Mouse (Mus musculus) stomach, embryonic 16.5 days (tissue): ENCODE data around the gene Qpctl. TPM values are rescaled to one million over a fixed set of nuclear protein-coding genes. Genes with fewer than 3 reads are reported as not detected.
A peak's percentile ranks its signal among the peaks of the same experiment; 100 is the strongest.
"Not testable (repeated sequence)": the region's sequence is repeated elsewhere in the genome, so short reads cannot be mapped to it uniquely, and the experiment has no call there.

Source experiments
- ATAC-seq: fragments of 200-750 bp; cut with Nextera tagmentation; 2 replicates; pipeline ENCODE4 v1.8.0; 2017; ENCODE audit warnings: moderate number of reproducible peaks, moderate TSS enrichment; ENCODE audit not compliant: insufficient read depth, low FRiP score
- H3K27ac ChIP-seq: fragments of 300-500 bp; sonication (generic); 2 replicates; pipeline ENCODE4 v1.5.1; 2014; ENCODE audit warnings: low read length
- H3K27me3 ChIP-seq: fragments of 300-500 bp; sonication (generic); 2 replicates; pipeline ENCODE4 v1.6.1; 2014; ENCODE audit warnings: low read length, control low read depth, mixed read lengths; ENCODE audit not compliant: control insufficient read depth, insufficient read depth
- H3K36me3 ChIP-seq: fragments of 300-500 bp; sonication (generic); 2 replicates; pipeline ENCODE4 v1.6.1; 2014; ENCODE audit warnings: low read length; ENCODE audit not compliant: control insufficient read depth, insufficient read depth
- H3K4me1 ChIP-seq: fragments of 300-500 bp; sonication (generic); 2 replicates; pipeline ENCODE4 v1.6.1; 2014; ENCODE audit warnings: low read length, control low read depth, mixed read lengths; ENCODE audit not compliant: control insufficient read depth, insufficient read depth
- H3K4me2 ChIP-seq: fragments of 300-500 bp; sonication (generic); 2 replicates; pipeline ENCODE4 v1.6.1; 2014; ENCODE audit warnings: low read depth, low read length, mixed read lengths
- H3K4me3 ChIP-seq: fragments of 300-500 bp; sonication (generic); replicated peaks from 2 replicates; pipeline ENCODE4 v1.5.1; 2014; ENCODE audit warnings: mild to moderate bottlenecking, low read length
- H3K9ac ChIP-seq: fragments of 300-500 bp; sonication (generic); 2 replicates; pipeline ENCODE4 v1.6.1; 2014; ENCODE audit warnings: low read length
- H3K9me3 ChIP-seq: fragments of 300-500 bp; sonication (generic); replicated peaks from 2 replicates; pipeline ENCODE4 v1.6.1; 2016; ENCODE audit warnings: low read length, control low read depth; ENCODE audit not compliant: control insufficient read depth
- WGBS: fragments of 180-500 bp; shearing (Covaris S2); extraction: QIAGEN DNeasy Blood & Tissue Kit; methylation state at CpG from one replicate; pipeline ENCODE4 v1.1.7; 2014; 5-methylcytosine and 5-hydroxymethylcytosine counted together
- polyA plus RNA-seq: library from polyadenylated mRNA; unstranded; fragments of >200 nt; fragmentation: Nextera tagmentation; extraction: Ambion mirVana; gene quantifications from 2 replicates; pipeline ENCODE4 v1.2.1, GENCODE M21; 2015

Gene Qpctl
- polyA plus RNA-seq, 1 experiment from 2014 or later, result 14.8 TPM

- no peak overlapping the region for H3K27ac ChIP-seq
- H3K4me2 ChIP-seq, result no peak overlapping the region
- H3K9me3 ChIP-seq, result no peaks in the 10 kb centered on the region
- no peak overlapping the region for H3K4me3 ChIP-seq
- H3K36me3 ChIP-seq, result no peaks in the 10 kb centered on the region
- WGBS, result 58% methylated on average over 11 of the region's 11 CpGs
- H3K4me1 ChIP-seq, result peaks cover 14% of the 10 kb centered on the region
- no peaks in the 10 kb centered on the region for H3K27me3 ChIP-seq
- no peak overlapping the region for H3K9ac ChIP-seq
- ATAC-seq, result no peak
Observed at GRCm38 (mm10) chr7:19158601-19159000, 9.5 kb upstream of the Qpctl start.

- Histone ChIP-seq H3K9me3 (no peaks in the 10 kb centered on the region), H3K4me2 (peak overlapping the region; percentile 30; the same call in 1 of the 2 replicates), H3K27me3 (no peaks in the 10 kb centered on the region), H3K36me3 (no peaks in the 10 kb centered on the region), H3K9ac (peak overlapping the region; percentile 43; the same call in 1 of the 2 replicates), H3K4me1 (peaks cover 14% of the 10 kb centered on the region), H3K4me3 (no peak overlapping the region), H3K27ac (0 out of 2 replicates have a peak overlapping the region, but pooled peaks have one; percentile 46)
- peak; percentile 70 for ATAC-seq
- WGBS, result 6% methylated on average over 30 of the region's 30 CpGs
Observed at GRCm38 (mm10) chr7:19157160-19157800, 8.2 kb upstream of the Qpctl start.

- H3K9ac ChIP-seq, result no peak overlapping the region
- no peak overlapping the region for H3K4me3 ChIP-seq
- no peaks in the 10 kb centered on the region for H3K27me3 ChIP-seq
- no peak overlapping the region for H3K27ac ChIP-seq
- no peak overlapping the region for H3K4me2 ChIP-seq
- H3K4me1 ChIP-seq, result peaks cover 14% of the 10 kb centered on the region
- no peaks in the 10 kb centered on the region for H3K36me3 ChIP-seq
- H3K9me3 ChIP-seq, result no peaks in the 10 kb centered on the region
- 48% methylated on average over 13 of the region's 13 CpGs for WGBS
- no peak for ATAC-seq
Observed at GRCm38 (mm10) chr7:19155825-19156475, 6.9 kb upstream of the Qpctl start.

GRCm38 (mm10) chr7:19154796-19155195, 5.7 kb upstream of the Qpctl start:
- ATAC-seq, result no peak
- 84% methylated on average over 8 of the region's 8 CpGs for WGBS
- H3K9ac ChIP-seq, result no peak overlapping the region
- no peaks in the 10 kb centered on the region for H3K27me3 ChIP-seq
- no peak overlapping the region for H3K4me2 ChIP-seq
- H3K4me1 ChIP-seq, result peaks cover 14% of the 10 kb centered on the region
- no peaks in the 10 kb centered on the region for H3K9me3 ChIP-seq
- H3K36me3 ChIP-seq, result no peaks in the 10 kb centered on the region
- H3K4me3 ChIP-seq, result no peak overlapping the region
- H3K27ac ChIP-seq, result no peak overlapping the region

DNA sequence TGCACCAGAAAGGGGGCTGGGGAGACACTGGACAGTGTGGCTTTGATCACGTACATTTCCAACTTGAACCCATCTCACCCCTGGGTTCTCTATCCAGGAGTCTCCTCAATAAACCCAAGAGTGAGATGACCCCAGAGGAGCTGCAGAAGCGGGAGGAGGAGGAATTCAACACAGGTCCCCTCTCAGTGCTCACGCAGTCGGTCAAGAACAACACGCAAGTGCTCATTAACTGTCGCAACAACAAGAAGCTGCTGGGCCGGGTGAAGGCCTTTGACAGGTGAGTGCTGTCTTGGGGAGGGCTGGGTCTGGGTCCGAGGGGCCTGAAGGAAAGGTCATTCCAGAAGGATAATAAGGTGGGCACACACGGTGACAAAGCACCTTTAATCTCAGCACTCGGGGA, 2.0 kb upstream of the Qpctl start:
- H3K27me3 ChIP-seq, H3K36me3 ChIP-seq, H3K9me3 ChIP-seq, H3K27ac ChIP-seq, ATAC-seq, H3K4me3 ChIP-seq, H3K9ac ChIP-seq, H3K4me2 ChIP-seq: not testable (repeated sequence)
- peaks cover 17% of the 10 kb centered on the region for H3K4me1 ChIP-seq
- 87% methylated on average over 10 of the region's 10 CpGs for WGBS

DNA sequence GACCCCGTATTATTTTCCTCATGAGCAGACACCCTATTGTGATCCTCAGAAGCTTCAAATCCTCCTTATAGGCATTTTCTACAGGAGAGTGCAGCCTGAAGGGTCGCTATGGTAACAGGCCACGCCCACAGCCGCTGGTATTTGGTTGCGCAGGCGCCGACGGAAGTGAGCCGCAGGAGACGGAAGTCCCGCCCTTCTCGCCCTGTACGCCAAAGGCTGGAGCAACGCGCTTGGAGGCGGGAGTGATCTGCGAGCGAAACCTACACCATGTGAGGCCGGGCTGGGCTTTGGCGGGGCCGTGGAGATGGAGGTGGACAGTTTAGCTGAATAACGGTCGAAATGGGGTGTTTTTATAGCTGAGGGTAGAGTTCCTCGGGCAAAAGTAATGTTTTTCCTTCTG, 535 bp upstream of the Qpctl start, which contains the start of gene Snrpd2:
Snrpd2 (plus strand) TSS at position 97 of the 400 bp plus-strand sequence.
- Histone ChIP-seq H3K4me3 (peak within 1 kb of the TSS; percentile 69), H3K9me3 (no peaks in the 10 kb centered on the region), H3K4me1 (peaks cover 17% of the 10 kb centered on the region), H3K9ac (peak within 1 kb of the TSS; percentile 76), H3K27me3 (no peaks in the 10 kb centered on the region), H3K4me2 (peak within 1 kb of the TSS; percentile 96), H3K27ac (peak within 1 kb of the TSS; percentile 88), H3K36me3 (no peaks in the 10 kb centered on the region)
- 0% methylated on average over 24 of the region's 24 CpGs for WGBS
- ATAC-seq, result peak; percentile 93

GRCm38 (mm10) chr7:19148180-19148874, 764 bp downstream of the Qpctl start:
- Histone ChIP-seq H3K36me3 (no peaks in the 10 kb centered on the region), H3K27ac (peak overlapping the region; percentile 84), H3K9ac (peak overlapping the region; percentile 74), H3K4me1 (peaks cover 17% of the 10 kb centered on the region), H3K4me2 (peak overlapping the region; percentile 96), H3K9me3 (no peaks in the 10 kb centered on the region), H3K4me3 (peak overlapping the region; percentile 69), H3K27me3 (no peaks in the 10 kb centered on the region)
- ATAC-seq, result no peak
- WGBS, result 7% methylated on average over 20 of the region's 20 CpGs

- no peak overlapping the region for H3K4me3 ChIP-seq
- no peak overlapping the region for H3K4me2 ChIP-seq
- H3K9me3 ChIP-seq, result no peaks in the 10 kb centered on the region
- H3K27me3 ChIP-seq, result no peaks in the 10 kb centered on the region
- ATAC-seq, result no peak
- H3K36me3 ChIP-seq, result no peaks in the 10 kb centered on the region
- no peak overlapping the region for H3K27ac ChIP-seq
- 39% methylated on average over 6 of the region's 6 CpGs for WGBS
- H3K4me1 ChIP-seq, result peaks cover 17% of the 10 kb centered on the region
- no peak overlapping the region for H3K9ac ChIP-seq
Observed at GRCm38 (mm10) chr7:19147497-19148045, 1.5 kb downstream of the Qpctl start.

DNA sequence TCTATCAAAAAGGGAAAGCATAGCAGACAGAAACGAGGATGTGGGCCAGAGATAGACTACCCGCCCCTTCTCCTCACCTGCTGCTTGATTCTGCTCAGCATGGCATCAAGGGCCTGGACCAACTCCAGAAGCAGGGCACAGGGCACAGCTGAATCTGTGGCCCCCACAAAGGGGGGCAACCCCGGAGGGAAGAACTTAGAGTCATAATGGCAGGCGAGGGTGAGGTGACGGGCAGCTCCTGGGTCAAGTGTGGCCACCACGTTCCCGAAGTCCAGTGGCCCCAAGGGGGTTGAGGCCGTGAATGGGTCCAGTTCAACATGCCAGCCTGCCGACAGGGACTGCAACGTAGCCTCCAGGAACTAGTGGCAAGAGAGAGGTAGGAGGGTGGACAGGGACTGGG, 2.3 kb downstream of the Qpctl start:
- Histone ChIP-seq H3K4me1 (peaks cover 17% of the 10 kb centered on the region), H3K27me3 (no peaks in the 10 kb centered on the region), H3K9me3 (no peaks in the 10 kb centered on the region), H3K9ac (no peak overlapping the region), H3K4me2 (no peak overlapping the region), H3K27ac (no peak overlapping the region), H3K4me3 (no peak overlapping the region), H3K36me3 (no peaks in the 10 kb centered on the region)
- ATAC-seq, result no peak
- 89% methylated on average over 10 of the region's 10 CpGs for WGBS
